Mouse (Mus musculus) olfactory bulb, adult 2 months (tissue): ENCODE data around the gene Gm26992. TPM values are rescaled to one million over a fixed set of nuclear protein-coding genes. Genes with fewer than 3 reads are reported as not detected.

Source experiments
- H3K27ac ChIP-seq: fragments of 200-500 bp; 2 replicates; pipeline ENCODE4 v1.5.1; 2012; ENCODE audit warnings: low read depth, low read length; ENCODE audit not compliant: insufficient read depth
- H3K4me1 ChIP-seq: fragments of 200-500 bp; 2 replicates; pipeline ENCODE4 v1.6.1; 2012; ENCODE audit warnings: low read length; ENCODE audit not compliant: control insufficient read depth, insufficient read depth
- H3K4me3 ChIP-seq: fragments of 200-500 bp; 2 replicates; pipeline ENCODE4 v1.5.1; 2012; ENCODE audit warnings: mild to moderate bottlenecking, low read depth, low read length, moderate library complexity; ENCODE audit not compliant: insufficient read depth
- CTCF ChIP-seq: fragments of 200-500 bp; IDR thresholded peaks from 2 replicates; pipeline ENCODE4 v1.5.1; 2012; ENCODE audit warnings: low read depth, mild to moderate bottlenecking, low read length, moderate library complexity; ENCODE audit not compliant: insufficient read depth
- POLR2A ChIP-seq: fragments of 200-500 bp; IDR thresholded peaks from 2 replicates; pipeline ENCODE4 v1.6.1; 2012; ENCODE audit warnings: mild to moderate bottlenecking, low read depth, low read length, moderate library complexity; ENCODE audit not compliant: insufficient read depth
- WGBS: fragments of 180-500 bp; shearing (Covaris S2); methylation state at CpG from one replicate; pipeline ENCODE4 v1.1.7; 2018; 5-methylcytosine and 5-hydroxymethylcytosine counted together
- polyA plus RNA-seq: library from polyadenylated mRNA; stranded (reverse); fragments of >200 nt; gene quantifications from 2 replicates; pipeline ENCODE4 v1.2.4, GENCODE M21; 2012; ENCODE audit warnings: low replicate concordance; ENCODE audit not compliant: missing spikeins, insufficient read depth, insufficient read length

Gm26992 gene
- polyA plus RNA-seq, 1 experiment: not detected

DNA sequence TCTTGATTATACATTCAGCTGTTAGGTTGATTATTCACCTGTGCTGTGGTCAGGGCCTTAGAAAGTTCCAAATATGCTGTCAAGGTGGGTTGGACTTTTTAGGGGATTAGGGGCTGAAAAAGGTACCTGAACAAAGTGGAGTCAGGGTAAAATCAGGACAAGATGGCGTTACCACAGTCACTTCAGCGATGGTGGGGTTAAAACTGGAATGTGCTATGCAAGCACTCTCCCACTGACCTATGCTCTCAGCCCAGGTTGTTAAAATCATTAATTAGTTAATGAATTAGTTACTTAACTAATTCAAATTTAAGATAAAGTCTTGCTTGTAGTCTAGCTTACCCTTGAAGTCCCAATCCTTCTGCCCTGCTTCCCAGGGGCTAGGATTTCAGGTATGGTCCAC, 78.3 kb downstream of the Gm26992 start:
- 96% methylated on average over 2 of the region's 2 CpGs for WGBS
- TF ChIP-seq POLR2A: no peak
- no peak for TF ChIP-seq CTCF

DNA sequence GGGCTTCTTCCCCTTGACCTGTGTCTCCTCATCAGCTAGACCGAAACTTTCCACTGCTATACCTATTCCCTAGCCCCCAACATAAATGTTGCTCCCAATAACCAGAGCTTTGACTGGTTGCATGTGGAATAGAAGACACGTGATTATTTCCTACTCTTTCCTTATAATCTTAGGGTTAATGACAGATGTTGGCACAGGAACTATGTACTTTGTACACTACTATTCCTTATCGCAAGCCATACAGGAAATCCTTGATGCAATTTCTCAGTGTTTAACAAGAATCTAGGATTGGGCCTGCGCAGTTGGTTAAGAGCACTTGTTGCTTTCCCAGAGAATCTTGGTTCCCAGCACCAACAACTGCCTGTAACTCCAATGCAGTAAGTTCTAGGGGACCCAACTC, 86.4 kb downstream of the Gm26992 start:
- Histone ChIP-seq H3K27ac (no peak overlapping the region), H3K4me1 (no peaks in the 10 kb centered on the region), H3K4me3 (no peak overlapping the region)
- TF ChIP-seq POLR2A (no peak), CTCF (no peak)
- 88% methylated on average over 4 of the region's 4 CpGs for WGBS

More for the DNA sequence above, 78.3 kb downstream of the Gm26992 start:
- H3K4me1 ChIP-seq: no peaks in the 10 kb centered on the region
- no peak overlapping the region for H3K4me3 ChIP-seq
- H3K27ac ChIP-seq: no peak overlapping the region

DNA sequence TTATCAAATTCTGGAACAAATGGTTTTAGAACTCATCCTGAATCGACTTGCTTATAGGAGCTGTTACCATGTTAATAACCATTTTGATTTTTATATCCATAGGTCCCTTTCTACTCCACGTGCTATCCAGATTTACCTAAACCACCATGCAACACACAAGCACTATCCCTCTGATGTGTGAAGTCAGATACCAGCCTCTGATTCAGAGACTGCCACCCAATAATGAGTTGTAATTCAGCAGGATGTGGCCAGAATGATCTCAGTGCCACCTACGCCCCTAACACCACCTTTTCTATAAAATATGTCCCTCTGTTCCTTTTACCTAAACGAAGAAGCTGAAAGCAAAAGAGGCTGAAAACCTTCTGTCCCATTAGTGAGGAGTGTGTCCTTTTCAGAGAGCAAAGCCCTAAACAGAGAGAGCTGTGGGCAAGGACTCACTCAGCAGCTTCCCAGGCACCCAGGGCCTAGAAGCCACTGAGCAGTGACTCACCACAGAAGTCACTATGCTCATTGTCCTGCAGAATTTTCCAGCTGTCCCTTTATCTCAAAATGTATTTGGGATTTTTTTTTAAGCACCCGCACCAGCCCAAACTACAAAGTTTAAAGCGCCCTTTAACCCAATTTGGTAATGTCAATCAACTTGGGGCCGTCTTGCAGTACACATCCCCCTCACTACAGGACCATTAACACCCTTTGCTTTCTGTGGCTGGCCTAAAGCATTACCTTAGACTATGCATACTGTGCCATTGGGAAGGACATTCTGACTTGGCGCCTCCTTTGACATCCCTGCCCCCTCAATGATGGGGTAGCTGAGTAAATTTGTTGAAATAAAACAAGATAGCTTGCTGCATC, 87.6 kb downstream of the Gm26992 start:
- TF ChIP-seq POLR2A (no peak), CTCF (no peak)
- WGBS: 83% methylated on average over 8 of the region's 8 CpGs
- Histone ChIP-seq H3K4me1 (no peaks in the 10 kb centered on the region), H3K27ac (no peak overlapping the region), H3K4me3 (no peak overlapping the region)

DNA sequence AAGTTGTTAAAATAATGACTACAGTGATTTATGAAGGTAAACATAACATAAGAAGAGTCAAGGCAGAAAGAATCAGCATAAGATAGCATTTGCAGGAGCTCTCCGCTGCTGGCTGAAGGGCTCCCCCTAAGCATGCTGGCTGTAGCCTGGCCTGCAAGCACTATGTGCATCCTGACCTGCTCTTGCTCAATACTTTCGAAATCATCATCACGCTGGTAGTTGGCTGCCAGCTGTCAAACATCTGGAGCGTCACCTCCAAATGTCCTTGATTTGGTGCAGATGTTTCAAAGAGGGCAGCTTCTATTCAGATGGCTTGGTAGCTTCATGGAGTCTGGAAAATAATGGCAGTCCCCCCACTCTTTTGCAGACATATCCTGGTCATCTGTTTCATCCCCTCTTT, 93.0 kb downstream of the Gm26992 start:
- WGBS: 90% methylated on average over 4 of the region's 4 CpGs
- TF ChIP-seq CTCF (no peak), POLR2A (no peak)
- Histone ChIP-seq H3K4me1 (no peaks in the 10 kb centered on the region), H3K27ac (no peak overlapping the region), H3K4me3 (no peak overlapping the region)

DNA sequence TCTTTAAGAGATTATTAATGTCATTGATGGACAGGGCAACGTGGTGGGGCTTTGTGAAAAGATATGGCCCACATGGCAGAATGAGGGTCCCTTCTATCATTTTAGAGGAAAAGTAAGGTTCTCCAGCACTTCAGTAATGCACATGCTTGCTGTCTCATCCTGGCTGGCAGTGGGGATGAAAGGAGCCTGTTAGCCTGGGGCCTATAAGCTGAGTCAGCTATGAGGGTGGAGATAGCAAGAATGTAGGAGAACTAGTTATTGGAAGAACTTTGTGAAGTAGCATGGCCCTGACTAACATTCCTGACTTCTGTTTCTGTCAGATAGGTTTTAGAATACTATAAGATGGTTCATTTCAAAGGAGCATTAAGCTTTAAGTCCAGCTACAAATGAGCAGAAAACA, 93.5 kb downstream of the Gm26992 start:
- Histone ChIP-seq H3K4me3 (no peak overlapping the region), H3K27ac (no peak overlapping the region), H3K4me1 (no peaks in the 10 kb centered on the region)
- WGBS: 85% methylated on average over 1 of the region's 1 CpGs
- TF ChIP-seq POLR2A: no peak
- no peak for TF ChIP-seq CTCF

DNA sequence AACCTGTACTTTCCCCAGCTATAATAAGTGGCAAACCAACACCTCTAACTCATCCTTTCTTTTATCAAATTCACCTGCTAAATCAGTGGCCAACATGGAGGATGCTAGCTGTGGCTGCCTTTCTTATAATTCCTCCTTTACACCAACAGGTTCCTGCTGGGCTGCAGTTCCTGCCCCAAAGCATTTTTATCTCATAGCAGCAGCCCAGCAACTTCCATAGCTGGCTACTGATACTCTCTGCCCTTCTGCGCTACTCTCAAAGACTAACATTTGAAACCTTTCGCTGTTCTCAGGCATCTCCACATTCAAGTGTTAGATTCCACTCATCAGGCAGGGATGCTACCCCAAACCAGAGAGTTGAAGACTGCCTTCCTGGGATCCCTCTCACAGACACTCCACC, 97.0 kb downstream of the Gm26992 start:
- TF ChIP-seq CTCF (no peak), POLR2A (no peak)

DNA sequence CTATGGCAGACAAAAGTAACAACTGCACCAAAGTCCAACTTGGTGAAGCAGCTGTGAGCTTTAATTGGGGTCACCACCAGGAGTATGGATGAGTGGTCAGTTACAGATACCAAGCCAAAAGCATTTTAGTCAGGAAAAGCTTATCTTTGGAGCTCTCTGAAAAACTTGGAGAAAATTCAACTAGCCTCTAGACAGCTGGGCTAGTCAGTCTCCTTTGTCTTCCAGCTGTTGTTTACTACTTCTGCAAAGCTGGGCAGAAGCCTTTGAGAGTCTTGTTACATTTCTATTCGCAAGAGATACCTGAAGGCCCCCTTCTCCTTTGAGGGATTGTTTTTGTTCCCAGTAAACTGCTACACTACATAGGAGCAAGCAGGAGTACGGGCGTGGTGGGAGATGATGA, 97.7 kb downstream of the Gm26992 start:
- Histone ChIP-seq H3K27ac (no peak overlapping the region), H3K4me1 (no peaks in the 10 kb centered on the region), H3K4me3 (no peak overlapping the region)
- TF ChIP-seq POLR2A (no peak), CTCF (no peak)
- 88% methylated on average over 3 of the region's 3 CpGs for WGBS

More for the DNA sequence above, 97.0 kb downstream of the Gm26992 start:
- H3K27ac ChIP-seq: no peak overlapping the region
- H3K4me3 ChIP-seq: no peak overlapping the region
- H3K4me1 ChIP-seq: no peaks in the 10 kb centered on the region
- 98% methylated on average over 2 of the region's 2 CpGs for WGBS

DNA sequence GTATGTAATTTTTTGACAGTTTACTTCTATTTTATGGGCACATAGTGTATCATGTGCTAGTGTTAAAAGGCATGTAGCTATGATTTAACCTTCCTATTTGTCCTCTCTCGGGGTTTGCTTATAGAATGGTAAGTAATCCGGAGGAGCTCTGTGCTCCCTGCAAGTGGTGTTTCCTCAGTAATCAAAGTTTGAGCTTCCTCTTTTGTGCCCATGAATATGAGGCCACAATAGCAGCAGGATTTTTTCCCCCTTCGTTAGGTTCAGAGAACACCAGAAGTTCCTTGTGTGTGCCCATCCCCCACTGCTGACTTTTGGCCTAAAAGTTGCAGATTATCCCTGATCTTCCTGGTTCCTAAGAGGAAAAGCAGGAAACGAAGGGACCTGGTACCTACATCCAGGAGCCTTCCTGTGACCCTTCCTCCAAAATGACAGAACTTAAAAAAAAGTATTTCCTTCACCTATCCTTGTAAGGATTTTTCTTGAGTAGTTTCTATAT, 99.5 kb downstream of the Gm26992 start:
- TF ChIP-seq POLR2A (no peak), CTCF (no peak)
- H3K27ac ChIP-seq: no peak overlapping the region
- H3K4me1 ChIP-seq: no peaks in the 10 kb centered on the region
- H3K4me3 ChIP-seq: no peak overlapping the region
- WGBS: 83% methylated on average over 4 of the region's 4 CpGs

DNA sequence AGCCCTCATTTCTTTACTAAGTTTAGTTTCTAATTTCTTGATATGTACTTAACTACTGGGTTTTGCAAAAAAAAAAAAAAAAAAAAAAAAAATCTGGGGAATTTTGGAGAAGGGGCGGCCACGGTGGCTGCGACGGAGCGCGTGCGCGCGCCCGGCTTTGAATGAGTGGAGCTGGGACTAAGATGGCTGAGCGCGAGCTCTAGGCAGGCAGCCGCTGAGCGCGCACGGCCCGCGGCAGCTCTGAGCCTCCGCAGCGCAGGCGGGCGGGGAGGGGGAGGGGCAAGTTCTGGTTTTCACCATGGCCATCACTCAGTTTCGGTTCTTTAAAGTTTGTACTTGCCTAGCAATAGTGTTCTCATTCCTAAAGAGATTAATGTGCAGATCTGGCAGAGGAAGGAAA, 107.4 kb downstream of the Gm26992 start:
- 2% methylated on average over 23 of the region's 23 CpGs for WGBS
- Histone ChIP-seq H3K4me3 (peak overlapping the region; percentile 18; the same call in 1 of the 2 replicates), H3K27ac (no peak overlapping the region; the same call in 1 of the 2 replicates), H3K4me1 (peaks cover 9% of the 10 kb centered on the region)
- no peak for TF ChIP-seq POLR2A

Other genes starting within 250 kb of the Gm26992 start
- 165 TPM in 1 of 2 replicates, not detected in the other for gene Nap1l2, start 235.4 kb upstream of the Gm26992 start, polyA plus RNA-seq
- not detected in 2 replicates for gene Cdx4, start 100.6 kb upstream of the Gm26992 start, polyA plus RNA-seq
- gene Chic1, start 65.5 kb upstream of the Gm26992 start, polyA plus RNA-seq: not detected in 2 replicates
- not detected in 2 replicates for gene Tsx, start 7.5 kb upstream of the Gm26992 start, polyA plus RNA-seq
- gene Zcchc13, start 208.6 kb downstream of the Gm26992 start, polyA plus RNA-seq: not detected in 2 replicates